Mouse (Mus musculus) MEL (cell line): ENCODE measurements around the gene Eif5a.

Experiments
- CTCF ChIP-seq, 3 experiments: IDR thresholded peaks in 2 of 3; conservative IDR thresholded peaks in 1 of 3; 2 replicates each; pipeline ENCODE4 v1.5.1; 2011 to 2012; ENCODE audit warnings: low read length in 3 of 3, low read depth in 2 of 3, mild to moderate bottlenecking in 2 of 3, improper control_type of control experiment in 1 of 3, inconsistent platforms in 1 of 3, mixed read lengths in 1 of 3, moderate library complexity in 1 of 3; ENCODE audit not compliant: control insufficient read depth in 1 of 3, insufficient read depth in 1 of 3, poor library complexity in 1 of 3, severe bottlenecking in 1 of 3
- HCFC1 ChIP-seq: IDR thresholded peaks from 2 replicates; pipeline ENCODE4 v1.6.1; 2012; ENCODE audit warnings: low read depth, mild to moderate bottlenecking, inconsistent platforms, low read length, improper control_type of control experiment, moderate library complexity
- MAZ ChIP-seq: IDR thresholded peaks from 2 replicates; pipeline ENCODE4 v1.6.1; 2012; ENCODE audit warnings: low read depth, mild to moderate bottlenecking, inconsistent platforms, low read length, improper control_type of control experiment
- MEF2A ChIP-seq: IDR thresholded peaks from 2 replicates; pipeline ENCODE4 v1.6.1; 2014; ENCODE audit warnings: low read depth, mild to moderate bottlenecking, inconsistent platforms, low read length, improper control_type of control experiment; ENCODE audit not compliant: poor library complexity, insufficient replicate concordance, severe bottlenecking; ENCODE audit errors: extremely low read depth
- MYB ChIP-seq: IDR thresholded peaks from 2 replicates; pipeline ENCODE4 v1.6.1; 2011; ENCODE audit warnings: mild to moderate bottlenecking, low read depth, low read length, improper control_type of control experiment
- UBTF ChIP-seq: IDR thresholded peaks from 2 replicates; pipeline ENCODE4 v1.6.1; 2012; ENCODE audit warnings: low read depth, mild to moderate bottlenecking, inconsistent platforms, low read length, improper control_type of control experiment, moderate library complexity, borderline replicate concordance; ENCODE audit not compliant: insufficient read depth

DNA sequence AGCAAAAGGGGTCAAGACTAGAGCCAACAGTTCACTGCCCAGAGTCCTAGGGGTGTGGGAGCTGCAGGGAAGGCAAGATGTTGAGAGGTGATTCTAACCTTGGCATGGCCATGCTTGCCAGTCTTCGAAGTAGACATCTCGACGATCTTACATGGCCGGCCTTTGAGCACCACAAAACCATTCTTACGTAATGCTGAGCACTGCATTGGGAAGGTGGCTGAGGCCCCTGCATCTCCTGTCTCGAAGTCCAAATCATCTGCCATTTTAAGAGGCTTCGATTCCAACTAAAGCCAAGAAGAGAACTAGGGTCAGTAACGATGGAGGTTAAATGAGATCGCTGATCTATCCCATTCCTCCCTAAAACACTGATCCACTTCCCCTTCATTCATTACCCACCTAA is 2.7 kb downstream of the Eif5a start:
- no peak for TF ChIP-seq MAZ
- TF ChIP-seq CTCF (IDR thresholded peaks at IDR 0.05 in 2 of 3, conservative IDR thresholded peaks at IDR 0.05 in 1 of 3; ENCODE audit: control insufficient read depth in 1 of 3, insufficient read depth in 1 of 3, low read depth in 2 of 3, low read length in 3 of 3, poor library complexity in 1 of 3, severe bottlenecking in 1 of 3): no peak
- TF ChIP-seq HCFC1: no peak
- TF ChIP-seq MYB: no peak
- no peak for TF ChIP-seq MEF2A
- no peak for TF ChIP-seq UBTF
